Mouse (Mus musculus) testis, adult 2 months (tissue): ENCODE measurements around the gene Gm17949. TPM values are rescaled to one million over a fixed set of nuclear protein-coding genes. Genes with fewer than 3 reads are reported as not detected.

Source experiments
- H3K27ac ChIP-seq: fragments of 200-500 bp; 2 replicates; pipeline ENCODE4 v1.5.1; 2012; ENCODE audit warnings: low read depth, low read length; ENCODE audit not compliant: control insufficient read depth, insufficient read depth
- H3K27me3 ChIP-seq: fragments of 200-500 bp; 2 replicates; pipeline ENCODE4 v1.6.1; 2012; ENCODE audit warnings: mild to moderate bottlenecking, low read length, moderate library complexity; ENCODE audit not compliant: control insufficient read depth, insufficient read depth
- H3K36me3 ChIP-seq: fragments of 200-500 bp; 2 replicates; pipeline ENCODE4 v1.6.1; 2012; ENCODE audit warnings: mild to moderate bottlenecking, low read length; ENCODE audit not compliant: control insufficient read depth, insufficient read depth
- H3K4me1 ChIP-seq: fragments of 200-500 bp; 2 replicates; pipeline ENCODE4 v1.6.1; 2012; ENCODE audit warnings: low read length; ENCODE audit not compliant: control insufficient read depth, insufficient read depth
- H3K4me3 ChIP-seq: fragments of 200-500 bp; 2 replicates; pipeline ENCODE4 v1.5.1; 2012; ENCODE audit warnings: low read depth, mild to moderate bottlenecking, low read length, moderate library complexity, mixed read lengths; ENCODE audit not compliant: control insufficient read depth
- CTCF ChIP-seq: fragments of 200-500 bp; IDR thresholded peaks from 2 replicates; pipeline ENCODE4 v1.5.1; 2012; ENCODE audit warnings: low read depth, mild to moderate bottlenecking, inconsistent platforms, low read length, moderate library complexity; ENCODE audit not compliant: control insufficient read depth, insufficient read depth, insufficient replicate concordance
- POLR2A ChIP-seq: fragments of 200-500 bp; IDR thresholded peaks from 2 replicates; pipeline ENCODE4 v1.6.1; 2012; ENCODE audit warnings: low read depth, mild to moderate bottlenecking, inconsistent platforms, low read length, moderate library complexity; ENCODE audit not compliant: control insufficient read depth
- polyA plus RNA-seq: library from polyadenylated mRNA; depleted of rRNA; stranded (reverse); fragments of >200 nt; gene quantifications from 2 replicates; pipeline ENCODE4 v1.2.3, GENCODE M21; 2012; rRNA removed

Gm17949 gene
- polyA plus RNA-seq, 1 experiment: 19.7 TPM

- Histone ChIP-seq H3K4me3 (no peak overlapping the region), H3K27ac (no peak overlapping the region), H3K36me3 (no peaks in the 10 kb centered on the region), H3K4me1 (peaks cover 19% of the 10 kb centered on the region), H3K27me3 (no peaks in the 10 kb centered on the region; the same call in 1 of the 2 replicates)
- no peak for TF ChIP-seq POLR2A
- no peak for TF ChIP-seq CTCF
Observed at GRCm38 (mm10) chr17:57063031-57063430, 51.8 kb downstream of the Gm17949 start.

GRCm38 (mm10) chr17:57066908-57067307 is 55.6 kb downstream of the Gm17949 start:
- Histone ChIP-seq H3K27ac (no peak overlapping the region), H3K4me1 (peaks cover 10% of the 10 kb centered on the region), H3K27me3 (no peaks in the 10 kb centered on the region; the same call in 1 of the 2 replicates), H3K36me3 (no peaks in the 10 kb centered on the region), H3K4me3 (no peak overlapping the region)
- TF ChIP-seq POLR2A (no peak), CTCF (no peak)

- no peak overlapping the region for H3K27ac ChIP-seq
- no peak for TF ChIP-seq POLR2A
- TF ChIP-seq CTCF: no peak
Observed at GRCm38 (mm10) chr17:57070272-57070671, 59.0 kb downstream of the Gm17949 start.

GRCm38 (mm10) chr17:57070699-57071098 is 59.4 kb downstream of the Gm17949 start:
- no peaks in the 10 kb centered on the region for H3K36me3 ChIP-seq
- peaks cover 5% of the 10 kb centered on the region; the same call in 1 of the 2 replicates for H3K4me1 ChIP-seq
- H3K4me3 ChIP-seq: no peak overlapping the region
- H3K27ac ChIP-seq: no peak overlapping the region
- H3K27me3 ChIP-seq: no peaks in the 10 kb centered on the region
- TF ChIP-seq CTCF (no peak), POLR2A (no peak)

More at GRCm38 (mm10) chr17:57070272-57070671, 59.0 kb downstream of the Gm17949 start:
- Histone ChIP-seq H3K27me3 (no peaks in the 10 kb centered on the region), H3K4me3 (no peak overlapping the region), H3K4me1 (peaks cover 5% of the 10 kb centered on the region; the same call in 1 of the 2 replicates), H3K36me3 (no peaks in the 10 kb centered on the region)

Other genes starting within 250 kb of the Gm17949 start
- gene Dus3l, start 246.7 kb upstream of the Gm17949 start, polyA plus RNA-seq: 29.7 and 31.3 TPM in 2 replicates
- 158 and 194 TPM in 2 replicates for gene Prr22, start 241.2 kb upstream of the Gm17949 start, polyA plus RNA-seq
- 312 and 332 TPM in 2 replicates for gene Rfx2, start 180.5 kb upstream of the Gm17949 start, polyA plus RNA-seq
- 166 TPM in 2 replicates for gene Acsbg2, start 137.0 kb upstream of the Gm17949 start, polyA plus RNA-seq
- 157 and 164 TPM in 2 replicates for gene 1700061G19Rik, start 136.0 kb upstream of the Gm17949 start, polyA plus RNA-seq
- 60.6 and 73.5 TPM in 2 replicates for gene Mllt1, start 76.1 kb upstream of the Gm17949 start, polyA plus RNA-seq
- gene Acer1, start 29.3 kb upstream of the Gm17949 start, polyA plus RNA-seq: not detected in 2 replicates
- gene Clpp, start 21.2 kb upstream of the Gm17949 start, polyA plus RNA-seq: 31.1 and 33.7 TPM in 2 replicates
- gene Alkbh7, start 14.1 kb upstream of the Gm17949 start, polyA plus RNA-seq: 30.2 and 35.7 TPM in 2 replicates
- gene Pspn, start 11.5 kb upstream of the Gm17949 start, polyA plus RNA-seq: not detected in 2 replicates
- gene Gtf2f1, start 181 bp upstream of the Gm17949 start, polyA plus RNA-seq: 175 and 195 TPM in 2 replicates
- 45.2 and 45.9 TPM in 2 replicates for gene Khsrp, start 20.1 kb downstream of the Gm17949 start, polyA plus RNA-seq
- gene Slc25a41, start 30.2 kb downstream of the Gm17949 start, polyA plus RNA-seq: 45.5 and 48.0 TPM in 2 replicates
- gene Crb3, start 47.6 kb downstream of the Gm17949 start, polyA plus RNA-seq: 2.4 and 4.3 TPM in 2 replicates
- 8.8 and 8.9 TPM in 2 replicates for gene Slc25a23, start 48.4 kb downstream of the Gm17949 start, polyA plus RNA-seq
- 0.35 and 0.41 TPM in 2 replicates for gene Dennd1c, start 67.0 kb downstream of the Gm17949 start, polyA plus RNA-seq
- 0.06 and 0.08 TPM in 2 replicates for gene Tubb4a, start 76.3 kb downstream of the Gm17949 start, polyA plus RNA-seq
- 0.10 TPM in 1 of 2 replicates, not detected in the other for gene Tnfsf9, start 93.9 kb downstream of the Gm17949 start, polyA plus RNA-seq
- not detected in 2 replicates for gene Cd70, start 138.3 kb downstream of the Gm17949 start, polyA plus RNA-seq
- not detected in 2 replicates for gene Tnfsf14, start 182.7 kb downstream of the Gm17949 start, polyA plus RNA-seq
- 6.3 and 12.4 TPM in 2 replicates for gene C3, start 216.7 kb downstream of the Gm17949 start, polyA plus RNA-seq
- 34.1 and 37.3 TPM in 2 replicates for gene Gpr108, start 237.0 kb downstream of the Gm17949 start, polyA plus RNA-seq
- 4.5 and 5.6 TPM in 2 replicates for gene Trip10, start 238.0 kb downstream of the Gm17949 start, polyA plus RNA-seq